Mouse (Mus musculus): Measurements from ENCODE around the gene Hoxd11. TPM values are rescaled to one million over a fixed set of nuclear protein-coding genes. Genes with fewer than 3 reads are reported as not detected.

Hoxd11 gene
- polyA plus RNA-seq, 1 experiment: not detected

DNA sequence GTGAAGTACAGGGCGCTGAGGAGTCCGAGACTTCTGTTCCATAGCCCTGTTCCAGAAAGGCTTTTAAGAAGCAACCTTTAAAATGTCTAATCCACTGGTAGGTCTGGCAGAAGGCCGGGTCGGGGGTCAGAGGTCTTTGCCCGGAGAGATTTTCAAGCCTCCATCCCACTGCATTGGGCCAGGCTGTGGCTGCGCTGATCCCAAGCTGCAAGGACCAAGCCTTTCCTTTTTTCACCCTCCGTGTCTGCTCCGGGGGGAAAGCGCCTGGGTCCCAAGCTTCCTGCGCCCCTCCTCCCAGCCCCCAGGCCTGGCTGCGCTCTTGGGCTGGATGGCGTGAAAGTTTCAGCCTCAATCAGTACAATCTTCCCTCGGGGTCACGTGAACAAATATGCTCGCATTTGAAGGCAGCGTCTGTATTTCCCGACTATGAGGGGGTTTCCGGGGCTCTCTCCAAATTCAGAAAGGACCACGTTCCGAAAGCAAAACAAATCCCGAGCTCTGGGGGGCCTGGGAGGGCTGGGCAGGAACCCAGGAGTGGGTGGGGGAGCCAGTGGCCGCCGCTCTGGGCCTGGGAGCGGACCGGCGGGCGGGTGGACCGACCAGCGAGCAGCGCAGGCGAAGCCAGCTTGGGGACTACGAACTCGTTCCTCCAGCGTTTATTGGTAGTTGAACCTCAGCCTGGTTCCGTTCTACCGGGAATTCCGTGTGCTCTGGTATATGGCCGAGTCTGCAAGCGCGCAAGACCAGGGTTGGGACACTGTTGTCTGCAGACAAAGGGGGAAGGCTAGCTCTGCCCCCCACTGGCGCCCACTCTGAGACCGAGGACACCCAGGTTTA, 56.7 kb downstream of the Hoxd11 start:
- peaks cover 9% of the 10 kb centered on the region for H3K27me3 ChIP-seq (ENCODE audit: control insufficient read depth, insufficient read depth, low read length)

More for the DNA sequence above, 56.7 kb downstream of the Hoxd11 start:
- Histone ChIP-seq H3K4me1 (ENCODE audit: control insufficient read depth, insufficient read depth, low read length) (peaks cover 4% of the 10 kb centered on the region; the same call in 1 of the 2 replicates), H3K27ac (ENCODE audit: control insufficient read depth, insufficient read depth, low read depth, low read length) (no peak overlapping the region), H3K36me3 (ENCODE audit: control insufficient read depth, insufficient read depth, low read length) (no peaks in the 10 kb centered on the region), H3K4me3 (ENCODE audit: control insufficient read depth, low read depth, low read length) (no peak overlapping the region)
- TF ChIP-seq POLR2A (IDR thresholded peaks at IDR 0.05; ENCODE audit: control insufficient read depth, low read depth, low read length): no peak
- no peak for TF ChIP-seq CTCF (IDR thresholded peaks at IDR 0.05; ENCODE audit: control insufficient read depth, insufficient read depth, insufficient replicate concordance, low read depth, low read length)

Other genes starting within 250 kb of the Hoxd11 start
- gene Lnpk, start 100.1 kb upstream of the Hoxd11 start, polyA plus RNA-seq (2012; rRNA removed): 49.5 and 56.1 TPM in 2 replicates
- 0.02 TPM in 2 replicates for gene Evx2, start 20.0 kb upstream of the Hoxd11 start, polyA plus RNA-seq (2012; rRNA removed)
- 0.11 TPM in 1 of 2 replicates, not detected in the other for gene Hoxd13, start 11.2 kb upstream of the Hoxd11 start, polyA plus RNA-seq (2012; rRNA removed)
- 0.05 TPM in 1 of 2 replicates, not detected in the other for gene Hoxd12, start 4.5 kb upstream of the Hoxd11 start, polyA plus RNA-seq (2012; rRNA removed)
- 0.73 and 0.81 TPM in 2 replicates for gene Hoxd10, start 12.4 kb downstream of the Hoxd11 start, polyA plus RNA-seq (2012; rRNA removed)
- gene Hoxd9, start 18.2 kb downstream of the Hoxd11 start, polyA plus RNA-seq (2012; rRNA removed): 1.8 and 2.0 TPM in 2 replicates
- 23.1 and 23.6 TPM in 2 replicates for gene Hoxd8, start 25.1 kb downstream of the Hoxd11 start, polyA plus RNA-seq (2012; rRNA removed)
- 0.48 and 1.4 TPM in 2 replicates for gene Hoxd3, start 32.4 kb downstream of the Hoxd11 start, polyA plus RNA-seq (2012; rRNA removed)
- 3.3 and 5.3 TPM in 2 replicates for gene Hoxd4, start 32.4 kb downstream of the Hoxd11 start, polyA plus RNA-seq (2012; rRNA removed)
- 0.46 and 1.2 TPM in 2 replicates for gene Gm28230, start 47.2 kb downstream of the Hoxd11 start, polyA plus RNA-seq (2012; rRNA removed)
- not detected in 2 replicates for gene Hoxd1, start 83.4 kb downstream of the Hoxd11 start, polyA plus RNA-seq (2012; rRNA removed)
- 33.0 and 36.8 TPM in 2 replicates for gene Mtx2, start 146.2 kb downstream of the Hoxd11 start, polyA plus RNA-seq (2012; rRNA removed)